Comparison of ENCODE assay signal across 32 mouse cellular contexts in the genomic region with DNA sequence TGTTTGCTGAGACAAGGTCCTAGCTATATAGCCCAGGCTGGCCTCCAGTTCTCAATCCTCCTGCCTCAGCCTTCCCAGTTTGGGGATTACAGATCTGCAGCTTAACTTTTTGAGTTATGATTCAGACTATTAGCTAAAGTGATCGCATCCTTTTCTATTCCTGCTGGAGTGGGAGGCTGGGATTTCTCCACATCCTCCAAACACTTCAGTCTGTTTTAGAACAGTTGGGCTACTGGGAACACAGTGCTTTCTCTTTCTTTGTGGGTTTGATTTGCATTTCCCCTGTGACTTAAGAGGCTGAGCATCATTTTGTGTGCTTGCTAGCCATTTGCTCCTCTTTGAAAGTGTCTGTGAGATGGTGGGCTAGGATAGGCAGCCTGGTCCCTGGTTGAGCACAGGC.
A peak's percentile ranks its signal among the peaks of the same experiment; 100 is the strongest.
DNase-seq lines count a peak whose midpoint lies in the region; TF ChIP-seq lines count a peak whose summit lies in the region.
"Had no signal": no experiment of that assay in that cellular context is flagged by ENCODE, and none has a peak within 500 bp of the region (broad histone marks: within the 10 kb centered on the region; RNA-seq: fewer than 3 reads in every experiment).

No protein-coding gene starts in this region.

- no peak overlapping the region for H3K9ac ChIP-seq in CH12.LX (ENCODE audit: insufficient read depth, low read depth)
- H3K9ac ChIP-seq: forebrain, embryonic 12.5 days; hindbrain, embryonic 15.5 days; kidney, embryonic 15.5 days; limb, embryonic 15.5 days; liver, embryonic 13.5 days; midbrain, embryonic 12.5 days; neural tube, embryonic 13.5 days had no signal

- H3K4me2 ChIP-seq in CH12.LX (ENCODE audit: insufficient read depth, low read depth, poor library complexity, severe bottlenecking): no peak overlapping the region
- H3K4me2 ChIP-seq: forebrain, embryonic 12.5 days; hindbrain, embryonic 15.5 days; kidney, embryonic 15.5 days; limb, embryonic 15.5 days; liver, embryonic 13.5 days; midbrain, embryonic 12.5 days; neural tube, embryonic 13.5 days had no signal

- peaks cover 73% of the 10 kb centered on the region for H3K27me3 ChIP-seq in CH12.LX (replicated peaks)
- H3K27me3 ChIP-seq: hindbrain, embryonic 15.5 days; limb, embryonic 15.5 days; liver, embryonic 13.5 days; midbrain, embryonic 12.5 days; neural tube, embryonic 13.5 days had no signal

- no peak for TF ChIP-seq RAD21 in CH12.LX (IDR thresholded peaks at IDR 0.05; ENCODE audit: low read depth, low read length)

- no peaks in the 10 kb centered on the region for H3K36me3 ChIP-seq in CH12.LX (replicated peaks in 1 of 2; ENCODE audit: control insufficient read depth in 1 of 2, insufficient read depth in 1 of 2, low read length in 1 of 2)
- H3K36me3 ChIP-seq: forebrain, embryonic 12.5 days; hindbrain, embryonic 10.5 days; hindbrain, embryonic 15.5 days; kidney, embryonic 15.5 days; limb, embryonic 10.5 days; limb, embryonic 15.5 days; liver, embryonic 13.5 days; midbrain, embryonic 12.5 days; neural tube, embryonic 13.5 days had no signal

- H3K4me3 ChIP-seq in CH12.LX (replicated peaks in 1 of 3; ENCODE audit: low read depth in 2 of 3, low read length in 2 of 3, poor library complexity in 1 of 3): no peak overlapping the region
- H3K4me3 ChIP-seq: erythroblast, embryonic 14.5 days; forebrain, embryonic 12.5 days; hindbrain, embryonic 10.5 days; hindbrain, embryonic 15.5 days; kidney, embryonic 15.5 days; left cerebral cortex, adult 2 months; limb, embryonic 10.5 days; limb, embryonic 15.5 days; liver, embryonic 13.5 days; megakaryocyte, embryonic 14.5 days; midbrain, embryonic 12.5 days; myocyte; neural tube, embryonic 13.5 days had no signal

- DNase-seq in frontal cortex, adult 2 months (ENCODE audit: extremely low spot score in 1 of 2, low spot score in 1 of 2): peak; percentile 17 to 62
- no peak for DNase-seq in frontal cortex, postnatal 10 days (ENCODE audit: low spot score in 2 of 2)
- DNase-seq in left cerebral cortex, postnatal 14 days (ENCODE audit: low spot score in 2 of 2): peak; percentile 26 to 38
- DNase-seq in left cerebral cortex, postnatal 10 days (ENCODE audit: extremely low spot score in 1 of 2, low spot score in 2 of 2): no peak
- DNase-seq in CH12.LX (ENCODE audit: extremely low read depth): peak; percentile 14
- DNase-seq in layer of hippocampus, adult 9-11 months: peak; percentile 43
- DNase-seq in ovary, adult 18-20 months (ENCODE audit: low spot score): no peak
- no peak for DNase-seq in kidney, postnatal 14 days
- DNase-seq: adrenal gland, postnatal 14 days; cerebellum, adult 11-12 months; cerebellum, postnatal 10 days; gastrocnemius, postnatal 14 days; heart, postnatal 14 days; kidney, adult 18-20 months; kidney, postnatal 4 days; liver, embryonic 13.5 days; lung, adult 18-20 months; lung, postnatal 4 days; retina, postnatal 1 day; thymus, postnatal 4 days had no signal

- no peak for TF ChIP-seq EP300 in CH12.LX (IDR thresholded peaks at IDR 0.05; ENCODE audit: low read length)

- dilution Hi-C loops in CH12.LX (cut with MboI; ENCODE audit: extremely low pct_ligation_motif_present, extremely low pct_unique_long_range_greater_than_20kb, low sequenced_read_pairs): no loop called here

- H3K4me1 ChIP-seq in CH12.LX (ENCODE audit: control insufficient read depth in 1 of 2, insufficient read depth in 2 of 2): peaks cover 5 to 11% of the 10 kb centered on the region in 2 experiments
- H3K4me1 ChIP-seq: hindbrain, embryonic 15.5 days; kidney, embryonic 15.5 days; limb, embryonic 10.5 days; limb, embryonic 15.5 days; liver, embryonic 13.5 days; megakaryocyte, embryonic 14.5 days; neural tube, embryonic 13.5 days had no signal

- in situ Hi-C loops in CH12.LX (cut with MboI; ENCODE audit: low pct_ligation_motif_present, low pct_unique_long_range_greater_than_20kb, low sequenced_read_pairs): no loop called here

- TF ChIP-seq CTCF in CH12.LX (conservative IDR thresholded peaks at IDR 0.05 in 1 of 2, IDR thresholded peaks at IDR 0.05 in 1 of 2; ENCODE audit: low read depth in 2 of 2, low read length in 2 of 2): no peak

- TF ChIP-seq POLR2A in CH12.LX (IDR thresholded peaks at IDR 0.05; ENCODE audit: low read depth, low read length): no peak

- no peaks in the 10 kb centered on the region for H3K79me2 ChIP-seq in CH12.LX (replicated peaks; ENCODE audit: control insufficient read depth, extremely low read depth, insufficient read depth, poor library complexity, severe bottlenecking)

- intact Hi-C loops in left cerebral cortex, postnatal 14 days (cut with DNase I): no loop called here
- intact Hi-C loops in left cerebral cortex, postnatal 10 days (cut with DNase I): no loop called here

- no peak overlapping the region for H3K27ac ChIP-seq in CH12.LX (ENCODE audit: insufficient read depth, low read depth)
- H3K27ac ChIP-seq: forebrain, embryonic 12.5 days; hindbrain, embryonic 10.5 days; hindbrain, embryonic 15.5 days; kidney, embryonic 15.5 days; left cerebral cortex, adult 2 months; limb, embryonic 10.5 days; limb, embryonic 15.5 days; liver, embryonic 13.5 days; midbrain, embryonic 12.5 days; neural tube, embryonic 13.5 days had no signal

- H3K9me3 ChIP-seq in CH12.LX (replicated peaks; ENCODE audit: low read length): no peaks in the 10 kb centered on the region
- H3K9me3 ChIP-seq: forebrain, embryonic 12.5 days; hindbrain, embryonic 10.5 days; hindbrain, embryonic 15.5 days; kidney, embryonic 15.5 days; limb, embryonic 10.5 days; limb, embryonic 15.5 days; liver, embryonic 13.5 days; megakaryocyte, embryonic 14.5 days; midbrain, embryonic 12.5 days; neural tube, embryonic 13.5 days had no signal

TF ChIP-seq in CH12.LX, 34 proteins besides CTCF, POLR2A, EP300 and RAD21:
- TF ChIP-seq MAFK (IDR thresholded peaks at IDR 0.05; ENCODE audit: insufficient replicate concordance, low read length) (no peak), UBTF (IDR thresholded peaks at IDR 0.05; ENCODE audit: low read depth, low read length) (no peak), NELFE (IDR thresholded peaks at IDR 0.05; ENCODE audit: low read depth, low read length) (no peak)
TF ChIP-seq in CH12.LX: peak in this region for 0.

Comparison
In these comparisons a context has a peak if more than half of its experiments do, and no peak if none do; other contexts are left out.
1. DNase-seq: peak in frontal cortex, adult 2 months (2 of 2), left cerebral cortex, postnatal 14 days (2 of 2), CH12.LX (single experiment) and layer of hippocampus, adult 9-11 months (single experiment); none in frontal cortex, postnatal 10 days (0 of 2), left cerebral cortex, postnatal 10 days (0 of 2), ovary, adult 18-20 months (single experiment) and kidney, postnatal 14 days (single experiment).